Mouse (Mus musculus) midbrain, embryonic 11.5 days (tissue): ENCODE measurements around the gene Map4k4. TPM values are rescaled to one million over a fixed set of nuclear protein-coding genes. Genes with fewer than 3 reads are reported as not detected.

ENCODE experiments used
- ATAC-seq: fragments of 200-750 bp; cut with Nextera tagmentation; 2 replicates; pipeline ENCODE4 v1.8.0; 2017; ENCODE audit warnings: moderate TSS enrichment, moderate library complexity; ENCODE audit not compliant: low FRiP score
- DNase-seq: peaks from one replicate; pipeline ENCODE4 v3.0.0; 2015; ENCODE audit warnings: low spot score; ENCODE audit errors: missing footprints
- H3K27ac ChIP-seq: fragments of 300-500 bp; sonication (generic); 2 replicates; pipeline ENCODE4 v1.5.1; 2014; ENCODE audit warnings: low read depth, low read length
- H3K27me3 ChIP-seq: fragments of 300-500 bp; sonication (generic); 2 replicates; pipeline ENCODE4 v1.6.1; 2014; ENCODE audit warnings: mild to moderate bottlenecking, low read length, moderate library complexity, mixed read lengths; ENCODE audit not compliant: control insufficient read depth, insufficient read depth
- H3K36me3 ChIP-seq: fragments of 300-500 bp; sonication (generic); 2 replicates; pipeline ENCODE4 v1.6.1; 2014; ENCODE audit warnings: mild to moderate bottlenecking, low read length, moderate library complexity, mixed read lengths; ENCODE audit not compliant: control insufficient read depth, insufficient read depth
- H3K4me1 ChIP-seq: fragments of 300-500 bp; sonication (generic); 2 replicates; pipeline ENCODE4 v1.6.1; 2014; ENCODE audit warnings: low read length; ENCODE audit not compliant: control insufficient read depth, insufficient read depth
- H3K4me2 ChIP-seq: fragments of 300-500 bp; sonication (generic); 2 replicates; pipeline ENCODE4 v1.6.1; 2014; ENCODE audit warnings: mild to moderate bottlenecking, moderate library complexity
- H3K4me3 ChIP-seq: fragments of 300-500 bp; sonication (generic); 2 replicates; pipeline ENCODE4 v1.5.1; 2014; ENCODE audit warnings: low read depth, low read length
- H3K9ac ChIP-seq: fragments of 300-500 bp; sonication (generic); 2 replicates; pipeline ENCODE4 v1.6.1; 2014; ENCODE audit warnings: low read length
- H3K9me3 ChIP-seq: fragments of 300-500 bp; sonication (generic); 2 replicates; pipeline ENCODE4 v1.6.1; 2016; ENCODE audit warnings: low read length; ENCODE audit not compliant: control insufficient read depth
- WGBS: fragments of 180-500 bp; shearing (Covaris S2); extraction: QIAGEN DNeasy Blood & Tissue Kit; methylation state at CpG from one replicate; pipeline ENCODE4 v1.1.7; 2014; 5-methylcytosine and 5-hydroxymethylcytosine counted together
- polyA plus RNA-seq: library from polyadenylated mRNA; unstranded; fragments of >200 nt; fragmentation: Nextera tagmentation; extraction: Ambion mirVana; gene quantifications from 2 replicates; pipeline ENCODE4 v1.2.1, GENCODE M21; 2014

Gene Map4k4
- polyA plus RNA-seq, 1 experiment from 2014 or later: 33.7 TPM

DNA sequence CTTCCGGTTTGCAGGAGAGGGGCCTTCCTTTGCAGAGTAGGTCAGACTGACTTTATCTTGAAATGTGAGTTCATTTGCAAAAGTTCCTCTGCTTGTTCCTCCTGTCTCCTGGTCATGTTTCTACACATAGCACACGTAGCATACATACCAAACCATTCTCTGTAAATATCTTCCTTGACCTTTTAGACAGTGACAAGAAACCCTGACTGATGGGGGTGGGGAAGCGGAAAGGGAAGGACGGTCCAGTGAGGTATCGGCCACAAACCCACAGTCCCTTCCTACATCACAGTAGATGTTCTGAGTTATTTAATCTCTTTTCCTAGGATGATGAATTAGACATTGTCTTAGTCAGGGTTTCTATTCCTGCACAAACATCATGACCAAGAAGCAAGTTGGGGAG lies 145.9 kb downstream of the Map4k4 start:
- Histone ChIP-seq H3K36me3 (no peaks in the 10 kb centered on the region), H3K27me3 (no peaks in the 10 kb centered on the region), H3K4me2 (no peak overlapping the region), H3K4me1 (no peaks in the 10 kb centered on the region), H3K27ac (no peak overlapping the region), H3K9me3 (no peaks in the 10 kb centered on the region), H3K9ac (no peak overlapping the region), H3K4me3 (no peak overlapping the region)
- ATAC-seq (no peak), DNase-seq (peak; percentile 41)
- 83% methylated on average over 5 of the region's 5 CpGs for WGBS

DNA sequence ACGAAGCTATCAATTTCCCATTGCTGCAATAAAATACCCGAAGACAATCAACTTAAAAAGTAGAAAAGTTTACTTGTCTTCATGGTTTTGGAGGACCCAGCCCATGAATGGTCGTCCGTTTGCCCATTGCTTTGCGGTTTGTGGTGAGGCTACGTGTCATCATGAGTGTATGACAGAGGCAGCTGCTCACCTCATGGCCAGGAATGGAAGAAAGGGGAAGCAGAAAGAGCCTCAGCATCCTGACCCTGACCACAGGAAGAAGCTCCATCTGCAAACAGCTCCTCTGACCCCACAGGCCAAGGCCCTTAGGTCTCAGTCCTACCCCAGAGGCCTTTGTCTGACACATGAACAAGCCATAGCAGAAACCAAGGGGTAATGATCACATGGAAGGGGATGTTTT lies 150.4 kb downstream of the Map4k4 start:
- no peak for ATAC-seq
- 87% methylated on average over 6 of the region's 6 CpGs for WGBS
- no peaks in the 10 kb centered on the region for H3K27me3 ChIP-seq
- DNase-seq: peak; percentile 39
- H3K4me1 ChIP-seq: no peaks in the 10 kb centered on the region
- no peak overlapping the region for H3K4me2 ChIP-seq
- H3K9ac ChIP-seq: no peak overlapping the region
- H3K9me3 ChIP-seq: no peaks in the 10 kb centered on the region
- no peak overlapping the region for H3K4me3 ChIP-seq
- no peaks in the 10 kb centered on the region for H3K36me3 ChIP-seq
- H3K27ac ChIP-seq: no peak overlapping the region

DNA sequence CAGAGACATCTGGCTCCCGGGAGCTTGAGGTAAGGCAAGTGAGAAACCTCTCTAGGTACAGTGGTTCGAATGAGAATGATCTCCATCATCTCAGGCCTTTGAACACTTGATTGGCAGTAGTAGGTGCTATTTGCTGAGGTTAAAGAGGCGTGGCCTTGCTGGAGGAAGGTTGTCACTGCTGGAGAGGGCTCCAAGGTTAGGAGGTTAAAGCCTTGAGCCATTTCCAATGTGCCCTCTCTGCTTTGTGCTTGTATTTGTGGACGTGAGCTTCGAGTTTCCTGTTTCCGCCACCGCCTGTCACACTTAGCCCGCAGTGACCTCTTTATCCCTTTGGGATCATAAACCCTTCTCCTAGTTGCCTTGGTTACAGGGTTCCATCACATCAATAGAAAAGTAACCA lies 151.4 kb downstream of the Map4k4 start:
- Histone ChIP-seq H3K9me3 (no peaks in the 10 kb centered on the region), H3K4me2 (no peak overlapping the region), H3K27ac (no peak overlapping the region), H3K9ac (no peak overlapping the region), H3K36me3 (no peaks in the 10 kb centered on the region), H3K4me1 (no peaks in the 10 kb centered on the region), H3K27me3 (no peaks in the 10 kb centered on the region), H3K4me3 (no peak overlapping the region)
- DNase-seq (no peak), ATAC-seq (no peak)
- WGBS: 75% methylated on average over 8 of the region's 8 CpGs

DNA sequence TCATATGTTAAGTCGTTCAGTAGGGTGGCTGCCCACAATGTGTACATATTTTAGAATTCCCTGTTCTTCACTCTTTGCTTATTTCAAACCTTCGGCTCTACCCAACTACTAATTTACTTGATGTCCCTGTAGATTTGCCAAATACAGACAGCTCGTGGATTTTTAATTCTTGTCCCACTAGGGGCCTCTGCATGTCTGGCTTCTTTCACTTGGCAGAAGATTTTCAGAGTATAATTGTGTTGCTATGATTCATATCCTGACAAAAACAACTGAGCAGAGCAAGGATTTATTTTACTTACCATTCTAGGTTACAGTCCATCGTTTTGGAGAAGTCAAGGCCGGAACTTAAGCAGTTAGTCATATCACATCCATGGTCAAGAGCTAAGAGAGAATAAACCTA lies 152.4 kb downstream of the Map4k4 start:
- ATAC-seq: no peak
- 88% methylated on average over 5 of the region's 5 CpGs for WGBS
- no peaks in the 10 kb centered on the region for H3K27me3 ChIP-seq

DNA sequence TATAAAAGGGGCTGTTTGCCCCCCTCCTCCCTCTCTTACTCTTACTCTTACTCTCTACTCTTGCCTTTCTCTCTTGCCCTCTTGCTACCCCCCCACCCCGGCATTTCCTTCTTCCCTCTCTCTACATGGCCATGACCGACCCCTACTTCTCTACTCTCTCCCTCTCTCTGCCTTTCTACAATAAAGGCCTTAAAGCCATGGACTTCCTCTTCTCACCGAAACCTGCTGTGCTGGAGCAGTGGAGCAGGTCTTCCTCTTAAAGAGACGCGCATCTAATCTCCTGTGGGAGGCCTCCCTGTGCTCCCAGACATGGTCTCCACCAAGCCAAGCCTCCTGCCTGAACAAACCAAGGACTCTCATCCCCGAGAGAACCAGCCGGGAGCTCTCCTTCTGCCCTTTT lies 154.3 kb downstream of the Map4k4 start:
- DNase-seq (peak; percentile 56), ATAC-seq (no peak)
- WGBS: 74% methylated on average over 7 of the region's 7 CpGs
- Histone ChIP-seq H3K27ac (no peak overlapping the region), H3K4me1 (no peaks in the 10 kb centered on the region), H3K27me3 (no peaks in the 10 kb centered on the region), H3K9ac (no peak overlapping the region), H3K4me2 (no peak overlapping the region), H3K36me3 (no peaks in the 10 kb centered on the region), H3K4me3 (no peak overlapping the region), H3K9me3 (no peaks in the 10 kb centered on the region)

More for the DNA sequence above, 152.4 kb downstream of the Map4k4 start:
- Histone ChIP-seq H3K27ac (no peak overlapping the region), H3K4me1 (no peaks in the 10 kb centered on the region), H3K4me3 (no peak overlapping the region), H3K4me2 (no peak overlapping the region), H3K36me3 (no peaks in the 10 kb centered on the region), H3K9ac (no peak overlapping the region), H3K9me3 (no peaks in the 10 kb centered on the region)
- DNase-seq: peak; percentile 64

DNA sequence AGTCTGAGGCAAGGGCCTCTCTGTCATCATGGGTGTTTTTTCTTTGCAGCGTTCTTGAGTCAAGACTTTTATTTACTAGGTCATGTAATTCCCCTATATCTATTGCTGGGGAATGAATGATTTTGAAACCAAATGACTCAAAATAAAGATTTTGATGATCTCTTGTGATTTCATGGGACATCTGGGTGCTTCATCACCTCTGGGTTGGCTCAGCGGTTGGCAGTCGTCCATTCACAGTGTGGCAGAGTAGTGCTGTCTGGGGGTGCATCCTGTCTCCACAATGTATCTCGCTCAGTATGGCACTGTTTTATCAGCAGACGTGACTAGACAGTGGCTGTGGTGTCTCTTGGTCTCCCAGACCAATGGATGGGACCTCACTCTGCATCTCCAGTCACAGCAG lies 155.2 kb downstream of the Map4k4 start:
- no peak overlapping the region for H3K4me3 ChIP-seq
- WGBS: 86% methylated on average over 5 of the region's 5 CpGs
- peak; percentile 19 for DNase-seq
- H3K36me3 ChIP-seq: no peaks in the 10 kb centered on the region
- H3K27me3 ChIP-seq: no peaks in the 10 kb centered on the region
- H3K4me1 ChIP-seq: no peaks in the 10 kb centered on the region
- no peaks in the 10 kb centered on the region for H3K9me3 ChIP-seq
- no peak overlapping the region for H3K9ac ChIP-seq
- no peak overlapping the region for H3K4me2 ChIP-seq
- H3K27ac ChIP-seq: no peak overlapping the region
- no peak for ATAC-seq

DNA sequence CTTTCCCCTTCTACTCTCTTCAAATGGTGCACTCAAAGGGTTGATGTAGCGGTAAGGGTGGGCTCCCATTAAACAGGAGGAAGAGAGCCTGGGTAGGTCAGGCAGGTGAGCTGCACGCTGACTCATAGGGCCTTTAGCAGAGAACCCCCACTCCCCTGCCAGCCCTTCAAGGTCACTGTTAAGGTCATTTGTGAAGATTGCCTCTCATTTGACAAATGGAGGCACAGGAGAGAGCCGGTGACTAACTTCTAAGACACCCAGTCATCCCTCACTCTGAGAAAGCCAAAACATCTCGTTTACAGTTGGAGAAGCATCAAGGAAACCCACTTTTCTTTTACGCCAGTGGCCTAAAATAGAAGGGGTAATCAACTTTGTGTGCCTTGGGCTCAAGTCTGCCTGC lies 156.6 kb downstream of the Map4k4 start:
- no peak for DNase-seq
- no peak overlapping the region for H3K4me2 ChIP-seq
- no peaks in the 10 kb centered on the region for H3K27me3 ChIP-seq
- no peak for ATAC-seq
- 87% methylated on average over 5 of the region's 5 CpGs for WGBS
- no peak overlapping the region for H3K4me3 ChIP-seq
- no peak overlapping the region for H3K9ac ChIP-seq
- no peaks in the 10 kb centered on the region for H3K36me3 ChIP-seq
- no peaks in the 10 kb centered on the region for H3K4me1 ChIP-seq
- H3K9me3 ChIP-seq: no peaks in the 10 kb centered on the region
- H3K27ac ChIP-seq: no peak overlapping the region

DNA sequence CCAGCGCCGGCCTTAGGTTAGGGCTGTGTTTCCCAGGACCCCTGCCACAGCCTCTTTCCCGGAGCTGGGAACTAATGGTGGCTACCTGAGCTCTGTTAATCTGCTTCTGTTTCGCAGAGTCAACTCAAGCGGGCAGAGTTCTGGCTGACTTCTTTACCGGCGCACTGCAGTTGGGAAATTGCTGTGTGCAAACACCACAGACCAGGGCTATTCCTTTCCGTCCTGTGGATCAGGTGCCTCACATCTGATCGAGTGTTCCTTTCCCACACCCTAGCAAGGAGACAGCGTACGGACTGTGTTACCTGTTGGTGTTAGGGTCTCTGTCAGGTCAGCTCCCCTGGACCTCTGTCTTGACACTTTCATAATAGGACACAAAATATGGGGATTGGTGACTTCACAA lies 157.3 kb downstream of the Map4k4 start:
- H3K27ac ChIP-seq: no peak overlapping the region
- 62% methylated on average over 11 of the region's 11 CpGs for WGBS

DNA sequence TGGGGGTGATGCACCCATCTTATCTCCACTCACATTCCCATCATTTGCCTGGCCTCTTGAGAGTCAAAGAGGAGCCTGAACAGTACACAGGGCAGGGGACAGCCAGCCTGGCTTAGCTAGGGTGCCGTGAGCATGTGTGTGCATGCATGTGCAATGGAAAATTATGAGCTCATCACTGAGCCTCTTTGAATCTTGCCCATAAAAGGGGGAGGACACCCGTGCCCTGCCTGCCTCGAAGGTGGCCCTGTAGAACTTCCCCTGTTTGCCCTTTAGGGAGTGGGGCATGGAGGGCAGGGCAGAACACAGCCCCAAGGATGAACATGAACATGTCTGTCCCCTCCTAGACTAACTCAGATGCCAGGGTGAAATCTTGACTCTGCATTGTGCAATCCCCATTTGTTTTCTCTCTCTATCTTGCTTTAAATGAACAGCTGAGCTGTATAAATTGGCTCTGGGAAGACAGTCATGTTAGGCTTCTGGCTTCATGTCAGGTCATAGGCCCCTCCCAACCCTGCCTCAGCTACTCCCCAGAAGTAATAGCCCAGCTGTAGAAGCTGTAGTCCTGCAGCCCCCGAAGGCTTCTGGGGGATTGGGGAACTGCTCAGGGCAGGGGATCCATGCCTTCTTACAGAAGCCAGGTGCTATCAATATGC lies 158.5 kb downstream of the Map4k4 start:
- no peak overlapping the region for H3K27ac ChIP-seq
- ATAC-seq (no peak), DNase-seq (peak; percentile 33)
- H3K4me2 ChIP-seq: no peak overlapping the region
- no peaks in the 10 kb centered on the region for H3K27me3 ChIP-seq
- H3K4me3 ChIP-seq: no peak overlapping the region
- no peak overlapping the region for H3K9ac ChIP-seq
- H3K4me1 ChIP-seq: 0 out of 2 replicates have a peak, but pooled peaks cover 2% of the 10 kb centered on the region
- no peaks in the 10 kb centered on the region for H3K9me3 ChIP-seq
- no peaks in the 10 kb centered on the region for H3K36me3 ChIP-seq
- WGBS: 84% methylated on average over 4 of the region's 4 CpGs

More for the DNA sequence above, 157.3 kb downstream of the Map4k4 start:
- DNase-seq: peak; percentile 74
- Histone ChIP-seq H3K4me3 (no peak overlapping the region), H3K9me3 (no peaks in the 10 kb centered on the region), H3K4me2 (no peak overlapping the region), H3K4me1 (no peaks in the 10 kb centered on the region), H3K36me3 (no peaks in the 10 kb centered on the region), H3K9ac (no peak overlapping the region), H3K27me3 (no peaks in the 10 kb centered on the region)
- ATAC-seq: no peak
